Mouse (Mus musculus) spleen, adult 2 months (tissue): ENCODE measurements around the gene Izumo1.

Experiments used
- CTCF ChIP-seq: fragments of 200-500 bp; IDR thresholded peaks from 2 replicates; pipeline ENCODE4 v1.5.1; 2011; ENCODE audit warnings: mild to moderate bottlenecking, inconsistent platforms; ENCODE audit not compliant: insufficient read depth, insufficient read length, insufficient replicate concordance; ENCODE audit errors: extremely low read depth
- POLR2A ChIP-seq: fragments of 200-500 bp; IDR thresholded peaks from 2 replicates; pipeline ENCODE4 v1.6.1; 2011; ENCODE audit warnings: low read depth, low read length, inconsistent platforms

DNA sequence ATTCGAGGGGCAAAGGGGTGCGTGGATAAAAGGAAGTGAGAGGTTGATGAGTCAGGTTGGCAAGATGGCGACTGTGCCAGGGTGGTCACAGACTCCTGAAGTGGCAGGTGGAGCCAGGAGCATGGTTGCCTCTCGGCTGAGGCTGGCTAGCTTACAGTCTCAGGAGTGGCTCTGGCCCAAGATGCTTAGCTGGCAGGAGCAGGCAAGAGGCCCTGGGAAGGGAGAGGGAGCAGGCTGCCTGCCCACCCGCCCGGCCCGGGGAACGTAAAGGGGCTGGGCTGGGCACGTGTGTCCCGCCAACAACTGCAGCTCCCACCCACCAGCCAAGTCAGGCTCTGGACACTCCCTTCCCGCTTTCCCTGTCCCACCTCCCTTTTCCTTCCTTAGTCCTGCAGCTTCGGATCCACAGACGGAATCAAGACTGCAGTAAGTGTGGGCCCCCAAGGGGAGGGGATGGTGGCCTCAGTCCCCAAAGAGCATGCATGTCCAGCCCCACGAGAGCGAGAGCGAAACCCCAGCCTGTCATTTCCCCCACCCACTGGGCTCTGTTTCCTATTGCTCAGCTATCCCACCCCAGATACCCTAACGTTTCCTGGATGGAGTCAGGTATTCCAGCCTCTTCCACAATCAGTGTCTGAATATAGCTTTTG lies 19.9 kb downstream of the Izumo1 start:
- no peak for TF ChIP-seq CTCF
- no peak for TF ChIP-seq POLR2A
